Mouse (Mus musculus) kidney, postnatal 36 days (tissue): ENCODE data around the gene Rhno1.
"Not testable (repeated sequence)": the region's sequence is repeated elsewhere in the genome, so short reads cannot be mapped to it uniquely, and the experiment has no call there.

Source experiments
- DNase-seq, 2 experiments: peaks; one replicate each; pipeline ENCODE4 v3.0.0; 2021 to 2022; ENCODE audit warnings: mixed read lengths in 2 of 2

Rhno1 gene

DNA sequence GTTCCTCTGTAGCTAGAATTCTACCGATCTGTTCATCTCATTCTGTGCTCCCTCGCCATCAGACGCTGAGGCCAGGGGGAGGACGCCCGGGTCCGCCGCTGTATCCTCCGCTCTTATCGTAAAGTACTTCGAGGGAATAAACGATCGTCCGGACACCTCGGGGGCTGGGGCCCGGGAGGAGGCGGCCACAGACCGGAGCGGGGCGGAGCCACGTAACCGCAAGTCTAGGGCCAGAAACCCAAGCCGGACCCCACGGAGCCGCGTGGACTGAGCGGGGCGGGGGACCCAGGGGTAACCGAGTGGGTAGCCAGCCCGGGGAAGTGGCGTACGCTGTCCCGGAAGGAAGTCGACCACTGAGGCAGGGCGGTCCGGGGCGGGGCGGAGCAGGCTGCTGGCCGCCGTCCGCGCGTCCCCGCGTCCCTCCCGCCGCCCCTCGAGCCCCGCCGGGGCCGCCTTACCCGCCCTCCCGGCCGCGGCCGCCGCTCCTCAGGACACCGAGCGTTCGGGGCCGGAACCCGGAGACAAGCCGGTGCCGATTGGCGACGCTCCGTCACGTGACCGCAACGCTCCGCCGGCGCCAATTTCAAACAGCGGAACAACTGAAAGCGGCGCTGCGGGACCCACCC, at the start of gene Rhno1, which contains the start of gene Foxm1:
Gene Rhno1, minus strand, starts transcription at position 531 of the 626 bp plus-strand sequence.
Gene Foxm1, plus strand, starts transcription at position 587 of the 626 bp plus-strand sequence.
- peak; percentile 88 to 93 for DNase-seq

DNA sequence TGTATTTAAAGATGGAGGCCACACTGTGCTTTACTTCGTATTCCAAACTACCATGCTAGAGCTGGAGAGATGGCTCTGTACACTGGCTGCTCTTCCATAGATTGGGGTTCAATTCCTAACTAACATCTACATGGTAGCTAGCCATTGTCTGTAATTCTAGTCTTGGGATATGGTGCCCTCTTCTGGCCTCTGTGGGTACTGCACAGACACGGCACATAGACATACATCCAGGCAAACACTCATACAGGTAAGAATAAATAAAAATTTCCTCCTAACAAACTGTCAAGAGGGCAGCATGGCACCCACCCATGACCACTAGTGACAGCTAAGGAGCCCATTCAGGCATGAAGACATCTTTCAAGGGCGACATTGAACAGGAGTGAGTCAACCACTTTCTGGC, 48.4 kb upstream of the Rhno1 start:
- DNase-seq: peak; percentile 63 to 91

DNA sequence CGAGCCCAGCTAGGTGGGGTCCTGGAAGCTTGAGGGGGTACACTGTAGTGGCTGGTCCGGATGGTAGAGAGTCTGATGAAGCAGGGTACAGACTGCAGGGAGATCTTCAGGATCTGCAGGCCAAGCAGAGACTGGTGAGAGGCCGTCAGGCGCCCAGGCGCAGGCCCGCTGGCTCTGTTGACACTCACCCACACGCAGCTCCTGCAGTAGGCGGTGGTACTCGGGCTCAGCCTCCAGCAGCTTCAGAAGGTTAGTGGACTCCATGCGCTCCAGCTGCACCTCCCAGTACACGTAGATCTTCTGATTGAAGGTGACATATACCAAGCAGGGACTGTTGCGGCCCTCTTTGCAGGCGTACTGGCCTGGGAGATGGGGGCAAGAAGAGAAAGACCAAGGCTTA, 47.6 kb upstream of the Rhno1 start:
- DNase-seq: no peak

DNA sequence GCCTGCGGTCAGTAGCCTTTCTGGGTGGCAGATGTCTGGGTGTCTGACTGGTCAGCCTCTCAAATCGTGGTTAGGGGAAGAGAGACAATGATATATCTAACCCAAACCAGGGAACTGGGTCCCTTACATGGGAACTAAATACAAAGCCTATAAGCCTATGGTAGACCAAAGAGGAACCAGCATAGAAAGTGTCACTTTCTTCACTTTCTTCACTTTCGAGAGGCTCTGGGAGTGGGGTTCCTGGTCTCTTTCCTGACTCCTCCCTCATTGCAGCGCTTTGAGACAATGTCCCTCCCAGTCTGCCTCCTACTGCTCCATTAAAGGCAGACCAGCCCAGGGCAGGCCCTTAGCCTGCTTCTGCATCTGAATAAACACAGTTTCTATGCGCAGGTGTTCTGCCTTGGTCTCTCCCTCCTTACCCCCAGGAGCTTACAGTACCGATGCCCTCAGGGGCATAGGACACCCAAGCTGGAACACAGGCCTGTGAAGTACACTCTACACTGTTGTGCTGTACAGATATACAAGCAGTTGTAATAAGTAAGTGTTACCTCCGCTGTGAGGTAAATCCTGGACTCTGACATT, 45.9 kb upstream of the Rhno1 start:
- peak; percentile 34 to 35 for DNase-seq

DNA sequence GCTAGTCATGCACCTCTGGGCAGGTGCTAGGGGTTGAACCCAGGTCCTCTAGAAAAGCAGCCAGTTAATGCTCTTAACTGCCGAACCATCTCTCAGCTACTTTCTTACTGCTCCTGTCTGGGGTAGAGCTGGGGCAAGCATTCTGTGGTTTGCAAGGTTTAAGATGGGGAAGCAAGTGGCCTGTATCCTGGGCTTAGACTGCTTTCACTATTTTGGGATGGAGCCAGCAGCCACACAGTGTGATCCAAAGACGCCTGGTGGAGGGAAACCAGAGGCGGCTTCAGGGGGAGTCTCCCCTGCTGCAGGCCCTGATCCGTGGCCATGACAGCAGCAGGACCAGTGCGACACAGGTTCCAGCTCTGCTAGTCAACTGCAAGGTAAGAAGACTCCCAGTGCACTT, 42.0 kb upstream of the Rhno1 start:
- no peak for DNase-seq

DNA sequence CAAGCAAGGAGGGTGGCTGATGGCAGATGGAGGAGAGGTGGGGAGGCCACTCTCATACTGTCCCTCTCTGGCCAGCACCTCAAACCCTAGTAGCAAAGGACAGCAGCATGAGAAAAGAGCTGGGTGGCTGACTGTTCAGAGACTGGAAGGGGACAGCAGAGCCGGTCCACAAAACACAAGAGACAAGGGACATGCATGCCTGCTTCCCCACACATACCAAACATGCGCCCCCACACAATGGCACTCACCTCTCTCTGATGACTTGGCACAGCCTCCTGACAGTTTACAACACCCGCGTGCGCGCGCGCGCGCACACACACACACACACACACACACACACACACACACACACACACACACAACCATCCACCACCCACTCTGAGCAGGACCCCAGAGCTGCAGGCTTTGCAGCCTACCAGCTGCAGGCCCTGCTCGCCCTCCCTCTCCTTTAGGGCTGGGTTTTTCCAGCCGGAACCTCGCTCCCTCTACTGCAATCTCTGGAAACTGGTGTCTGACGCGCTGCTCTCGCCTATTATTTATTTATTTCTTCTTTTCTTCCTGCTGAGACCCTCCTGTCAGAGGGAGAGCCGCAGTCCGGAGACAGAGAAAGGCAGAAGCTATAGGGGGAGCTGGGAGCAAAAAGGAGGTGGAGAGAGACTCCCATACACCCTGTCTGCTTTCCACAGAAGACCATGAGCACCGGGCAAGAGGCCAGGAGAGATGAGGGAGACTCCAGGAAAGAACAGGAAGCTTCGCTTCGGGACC, 36.9 kb upstream of the Rhno1 start:
- peak; percentile 37 to 65 for DNase-seq

DNA sequence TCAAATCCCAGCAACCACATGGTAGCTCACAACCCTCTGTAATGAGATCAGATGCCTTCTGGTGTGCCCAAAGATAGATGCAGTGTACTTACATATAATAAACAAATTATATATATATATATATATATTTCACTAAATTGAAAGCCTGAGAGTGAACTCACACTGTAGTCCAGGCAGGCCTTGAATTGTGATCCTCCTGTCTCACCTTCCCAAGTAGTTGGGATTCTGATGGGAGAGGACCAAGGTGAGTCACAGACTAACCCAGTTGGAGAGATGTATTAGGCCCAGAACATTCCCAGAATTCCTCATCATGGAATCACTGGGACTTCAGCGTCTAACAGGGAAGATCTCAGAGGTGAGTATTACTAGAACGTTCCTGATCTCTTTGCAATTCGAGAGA, 36.3 kb upstream of the Rhno1 start, which contains the start of gene Nrip2:
Gene Nrip2, plus strand, starts transcription at position 301 of the 400 bp plus-strand sequence.
- no peak for DNase-seq

DNA sequence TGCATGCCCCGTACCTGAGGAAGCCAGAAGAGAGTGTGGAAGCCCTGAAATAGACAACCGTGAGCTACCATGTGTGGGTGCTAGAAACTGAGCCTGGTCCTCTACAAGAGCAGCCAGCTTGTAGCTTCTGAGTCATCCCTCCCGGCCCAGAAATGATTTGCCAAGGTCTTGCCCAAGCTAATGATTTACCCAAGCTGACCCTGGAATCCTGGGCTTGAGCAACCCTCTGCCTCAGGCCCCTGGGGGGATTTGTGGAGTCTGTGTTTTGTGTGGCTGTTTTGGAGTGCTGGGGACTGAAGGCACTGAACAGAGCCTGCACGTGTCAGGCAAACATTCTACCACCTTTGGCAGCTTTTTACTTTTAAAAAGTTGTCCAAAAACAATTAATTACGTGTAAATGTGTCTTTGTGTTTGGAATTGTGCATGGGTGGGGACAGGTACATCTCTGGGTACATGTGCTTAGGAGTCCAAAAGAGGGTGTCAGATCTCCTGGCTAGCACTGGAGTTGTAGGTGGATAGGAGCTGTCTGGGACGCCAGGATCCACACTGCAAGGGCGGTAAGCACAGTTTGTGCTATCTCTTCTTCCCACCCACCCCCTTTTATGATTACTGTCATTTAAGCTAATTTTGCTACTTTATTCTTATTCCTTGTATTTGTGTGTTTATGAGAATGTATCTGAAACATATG, 35.0 kb upstream of the Rhno1 start:
- peak; percentile 77 to 83 for DNase-seq

DNA sequence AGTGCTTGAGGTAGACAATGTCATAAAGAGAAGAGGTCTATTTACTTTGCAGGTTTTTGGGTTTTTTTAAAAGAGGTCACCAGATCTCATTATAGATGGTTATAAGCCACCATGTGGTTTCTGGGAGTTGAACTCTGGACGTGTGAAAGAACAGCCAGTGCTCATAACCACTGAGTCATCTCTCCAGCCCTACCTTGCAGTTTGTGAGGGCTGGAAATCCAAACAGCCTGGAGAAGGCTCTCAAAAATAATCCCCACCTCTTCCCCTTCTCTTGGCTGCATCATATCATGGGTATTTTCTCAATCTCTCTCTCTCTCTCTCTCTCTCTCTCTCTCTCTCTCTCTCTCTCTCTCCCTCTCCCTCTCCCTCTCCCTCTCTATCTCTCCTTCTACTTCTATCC, 28.0 kb upstream of the Rhno1 start:
- no peak for DNase-seq

DNA sequence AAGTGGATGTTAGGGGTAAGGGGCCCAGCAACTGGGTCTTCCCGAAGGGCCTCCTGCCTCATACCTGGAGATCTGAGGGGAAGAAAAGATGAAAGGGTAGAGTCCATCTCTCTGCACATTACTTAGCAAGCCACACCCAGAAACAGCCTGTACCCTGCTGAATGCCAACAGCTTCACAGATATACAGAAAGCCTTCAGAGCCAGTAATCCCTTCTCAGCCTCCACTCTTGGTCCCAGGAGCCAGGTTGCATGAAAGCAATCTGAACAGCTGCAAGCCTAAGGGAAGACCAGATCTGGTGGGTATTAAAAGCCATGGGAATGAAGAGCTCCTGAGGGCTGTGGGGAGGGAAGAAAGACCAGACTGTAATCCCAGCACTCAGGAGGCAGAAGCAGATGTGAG, 26.5 kb upstream of the Rhno1 start:
- no peak for DNase-seq

DNA sequence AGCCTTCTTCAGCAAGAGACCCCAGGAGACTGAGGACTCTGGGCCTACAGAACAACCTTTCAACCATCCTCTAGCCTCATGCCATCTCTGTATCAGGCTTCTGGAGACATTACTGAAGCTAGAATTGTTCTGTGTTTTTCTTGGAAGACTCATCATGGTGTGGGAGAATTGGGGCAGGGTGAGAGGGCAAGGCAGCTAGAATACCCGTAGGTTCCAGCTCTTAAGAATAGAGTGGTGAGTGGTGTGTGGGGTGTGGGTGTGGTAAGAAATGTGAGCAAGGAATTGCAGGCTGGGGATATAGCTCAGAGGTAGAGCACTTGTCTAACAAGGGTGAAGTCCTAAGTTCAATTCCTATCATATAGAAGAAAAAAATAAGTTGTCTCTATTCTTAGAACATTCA, 22.3 kb upstream of the Rhno1 start:
- no peak for DNase-seq

DNA sequence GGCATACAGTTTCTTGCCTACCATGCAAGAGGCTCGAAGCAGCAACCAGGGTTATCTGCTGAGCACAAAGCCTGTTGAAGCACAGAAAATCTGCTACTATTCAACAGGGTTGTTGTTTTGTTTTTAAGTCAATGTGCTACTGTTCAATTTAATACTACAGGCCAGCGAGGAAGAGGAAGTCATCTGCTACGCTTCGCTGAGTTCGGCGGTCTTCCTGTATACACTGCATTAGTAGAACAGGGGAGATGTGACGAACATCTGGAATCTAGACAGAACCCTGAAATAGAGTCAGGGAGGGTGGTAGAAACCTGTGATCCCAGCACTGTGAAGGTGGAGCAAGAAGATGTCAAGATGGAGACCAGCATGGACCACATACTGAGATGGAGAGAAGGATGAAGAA, 21.0 kb upstream of the Rhno1 start:
- no peak for DNase-seq

DNA sequence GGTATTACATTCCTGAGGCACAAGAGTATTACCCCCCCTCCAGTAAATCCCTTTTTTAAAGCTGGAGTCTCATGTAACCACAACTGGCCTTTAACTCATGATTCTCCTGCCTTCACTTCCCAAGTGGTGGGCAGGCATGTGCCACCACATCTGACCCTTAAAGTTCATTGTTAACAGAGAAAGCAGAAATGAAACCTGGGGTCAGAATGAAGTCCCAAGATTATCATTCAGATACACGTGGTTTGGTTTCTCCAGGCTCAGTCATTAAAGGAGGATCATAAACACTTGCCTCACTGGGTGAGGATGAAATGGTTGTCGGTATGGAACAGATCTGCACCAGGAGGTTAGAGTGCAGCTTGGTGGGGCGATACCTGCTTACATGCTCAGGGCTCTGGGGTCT, 18.5 kb upstream of the Rhno1 start:
- no peak for DNase-seq

DNA sequence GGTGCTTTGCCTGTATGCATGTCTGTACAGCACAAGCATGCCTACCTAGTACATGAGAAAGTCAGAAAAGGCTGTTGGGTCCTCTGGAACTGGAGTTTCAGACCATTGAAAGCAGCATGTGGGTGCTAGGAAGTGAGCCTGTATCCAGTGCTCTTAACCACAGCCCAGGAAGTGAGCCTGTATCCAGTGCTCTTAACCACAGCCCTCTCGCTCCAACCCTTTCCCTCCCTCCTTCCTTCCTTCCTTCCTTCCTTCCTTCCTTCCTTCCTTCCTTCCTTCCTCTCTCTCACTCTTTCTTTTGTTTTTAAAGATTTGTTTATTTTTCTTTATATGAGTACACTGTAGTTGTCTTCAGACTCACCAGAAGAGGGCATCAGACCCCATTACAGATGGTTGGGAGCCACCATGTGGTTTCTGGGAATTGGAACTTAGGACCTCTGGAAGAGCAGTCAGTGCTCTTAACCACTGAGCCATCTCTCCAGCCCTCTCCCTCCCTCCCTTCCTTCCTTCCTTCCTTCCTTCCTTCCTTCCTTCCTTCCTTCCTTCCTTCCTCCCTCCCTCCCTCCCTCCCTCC, 18.0 kb upstream of the Rhno1 start:
- not testable (repeated sequence) for DNase-seq

DNA sequence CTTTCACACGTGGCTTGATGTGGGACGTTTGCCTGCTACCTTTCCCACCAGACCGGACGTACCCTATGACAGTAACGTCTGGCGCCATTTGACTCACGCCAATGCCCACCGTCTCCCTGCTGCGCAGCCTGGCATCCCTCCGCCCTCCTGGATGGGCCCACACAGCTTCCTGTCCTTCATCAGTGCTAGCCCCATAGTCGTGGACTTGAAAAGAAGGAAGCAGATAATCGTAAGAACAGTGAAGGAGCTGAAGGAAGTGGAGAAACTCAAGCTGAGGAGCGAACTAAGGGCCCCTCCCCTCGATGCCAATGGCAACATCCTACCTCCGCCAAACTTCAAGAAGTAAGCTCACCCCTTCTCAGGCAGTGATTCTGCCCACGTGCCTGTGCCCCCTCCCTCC, 16.9 kb upstream of the Rhno1 start:
- no peak for DNase-seq

DNA sequence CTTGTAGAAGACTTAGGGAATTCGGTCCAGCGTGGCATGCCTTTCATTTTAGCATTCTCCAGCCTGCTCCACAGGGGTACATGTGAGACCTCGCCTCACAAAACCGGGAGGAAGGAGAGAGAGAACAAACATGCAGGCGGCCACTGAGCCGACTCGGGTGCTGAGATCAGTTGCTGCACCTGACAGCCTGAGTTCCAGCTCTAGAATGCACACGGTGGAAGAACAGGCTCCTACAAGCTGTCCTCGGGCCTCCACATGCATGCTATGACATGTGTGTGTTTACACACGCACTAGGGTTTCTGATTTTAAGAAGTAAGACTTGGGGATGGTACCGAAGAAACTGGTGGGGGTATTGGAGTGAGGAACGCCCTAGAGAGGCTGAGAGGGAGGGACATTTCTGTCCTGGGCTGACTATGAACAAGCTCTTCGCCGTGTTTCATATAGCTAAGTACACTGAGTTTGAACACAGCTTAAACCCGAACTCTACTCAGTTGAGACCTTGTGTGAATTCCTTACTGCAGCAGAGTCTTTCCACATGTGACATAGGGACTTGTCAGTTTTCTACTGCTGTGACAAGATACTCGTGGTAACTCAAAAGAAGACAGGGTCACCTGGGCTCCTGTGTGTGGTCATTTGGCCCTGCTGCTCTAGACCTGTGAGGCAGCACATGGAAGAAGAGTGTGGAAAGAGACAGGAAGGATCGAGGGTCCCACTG, 13.8 kb upstream of the Rhno1 start:
- no peak for DNase-seq

DNA sequence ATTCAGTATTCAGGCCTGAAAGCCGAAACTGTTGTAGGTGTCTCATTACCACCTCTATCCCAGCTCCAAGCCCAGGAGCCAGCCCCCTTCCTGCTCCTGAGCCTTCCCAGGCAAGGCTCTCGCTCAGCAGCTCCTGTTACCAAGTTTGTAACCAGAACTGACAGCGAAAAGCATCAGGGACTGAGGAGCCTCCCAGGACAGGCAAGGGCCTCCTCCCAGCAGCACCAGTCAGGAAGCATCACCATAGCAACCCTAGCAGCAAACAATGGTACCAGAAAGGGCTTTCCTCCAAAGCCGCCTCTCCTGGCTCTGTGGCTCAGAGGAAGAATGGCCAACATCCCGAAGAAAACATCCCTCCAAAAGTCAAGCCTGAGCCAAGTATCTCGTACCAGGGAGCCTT, 12.5 kb upstream of the Rhno1 start, which contains the start of the genes Tex52 and Gm44596:
Gene Tex52, plus strand, starts transcription at position 265 of the 400 bp plus-strand sequence.
Gene Gm44596, plus strand, starts transcription at position 312 of the 400 bp plus-strand sequence.
- peak; percentile 29 to 51 for DNase-seq

DNA sequence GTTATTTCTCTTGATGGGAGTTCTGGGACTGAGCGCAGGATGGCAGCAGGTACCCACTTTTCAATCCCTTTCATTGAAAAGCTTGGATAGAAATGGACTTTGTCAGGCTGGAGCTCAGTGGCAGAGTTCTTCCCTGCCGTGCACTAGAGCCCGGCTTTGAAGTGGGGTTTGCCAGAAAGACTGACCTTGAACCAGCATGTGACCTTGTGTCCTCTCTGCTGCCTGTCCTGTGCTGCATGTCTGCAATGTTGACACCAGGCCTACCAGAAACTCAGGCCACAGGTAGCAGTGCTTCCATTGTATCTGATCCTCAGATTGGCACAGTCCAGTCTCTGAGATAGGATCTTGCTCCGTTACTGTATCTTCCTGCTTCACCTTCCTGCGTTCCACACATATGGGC, 7.3 kb upstream of the Rhno1 start:
- no peak for DNase-seq

DNA sequence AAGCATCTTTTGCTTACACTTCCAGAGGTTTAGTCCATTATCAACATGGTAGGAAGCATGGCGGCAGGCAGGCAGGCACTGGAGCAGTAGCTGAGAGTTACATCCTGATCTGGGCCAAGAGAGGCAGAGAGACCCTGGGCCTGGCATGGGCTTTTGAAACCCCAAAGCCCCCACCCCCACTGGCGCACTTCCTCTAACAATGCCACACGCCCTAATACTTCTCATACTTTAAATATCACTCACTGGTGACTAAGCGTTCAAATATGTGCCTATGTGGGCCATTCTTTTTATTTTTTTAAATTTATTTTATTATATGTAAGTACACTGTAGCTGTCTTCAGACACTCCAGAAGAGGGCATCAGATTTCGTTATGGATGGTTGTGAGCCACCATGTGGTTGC, 3.8 kb upstream of the Rhno1 start:
- no peak for DNase-seq

DNA sequence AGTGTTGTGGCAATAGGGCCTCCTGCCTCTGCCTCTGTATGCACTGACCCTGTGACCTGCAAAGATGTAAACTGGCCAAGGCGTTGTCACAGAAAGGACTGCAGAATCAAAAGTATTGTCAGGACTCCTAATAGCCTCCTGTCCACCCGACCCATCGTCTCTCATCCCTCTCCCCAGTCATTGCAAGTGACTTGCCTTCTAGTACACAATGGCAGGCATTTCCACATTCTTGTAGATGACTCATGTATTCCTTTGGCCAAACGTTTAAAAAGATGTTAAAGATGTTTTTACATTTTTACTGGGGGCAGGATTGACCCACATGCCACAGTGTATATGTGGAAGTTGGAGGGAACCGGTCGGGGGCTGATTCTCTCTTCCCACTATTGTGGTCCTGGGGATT, 2.0 kb upstream of the Rhno1 start:
- no peak for DNase-seq

DNA sequence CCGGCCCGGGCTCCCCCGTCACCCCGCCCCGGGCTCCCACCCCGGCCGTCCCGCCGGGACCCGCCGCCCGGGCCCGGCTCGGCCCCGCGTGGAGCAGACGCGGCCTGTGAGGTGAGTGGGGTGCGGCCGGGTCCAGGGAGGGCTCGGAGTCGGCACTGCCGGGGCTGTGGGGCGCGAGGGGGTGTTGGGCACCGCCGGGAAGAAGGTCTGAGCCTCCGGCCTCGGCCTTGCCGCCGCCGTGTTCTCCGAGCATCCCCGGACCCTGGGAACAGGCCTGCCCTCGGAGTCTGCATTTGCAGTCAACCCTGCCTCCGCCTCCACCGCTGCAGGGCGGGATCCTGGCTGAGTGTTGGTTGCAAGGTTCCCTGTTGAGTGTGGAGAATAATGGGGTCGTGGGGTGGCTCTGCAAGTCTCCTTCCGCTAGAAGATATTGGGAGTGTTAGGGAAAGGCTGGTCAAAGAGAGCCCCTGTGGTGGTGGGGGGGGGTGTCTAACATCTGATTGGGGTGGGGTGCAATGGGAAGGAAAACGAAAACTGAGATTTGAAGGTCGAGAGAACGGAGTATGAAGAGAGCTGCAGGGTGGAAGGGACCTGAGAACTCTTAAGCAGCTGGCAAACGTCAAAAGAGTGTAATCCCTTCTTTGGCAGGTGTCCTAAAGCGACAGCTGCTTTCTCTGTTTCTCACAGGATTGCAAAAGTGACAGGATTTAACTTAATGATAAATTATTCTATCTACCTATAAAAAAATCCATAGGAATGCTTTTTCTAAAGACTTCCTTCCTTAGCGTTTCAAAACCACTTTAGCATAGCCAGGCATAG, 505 bp upstream of the Rhno1 start:
- peak in 1 of 2 experiments; percentile 29 for DNase-seq
